Mouse (Mus musculus): ENCODE results near the gene Neu2. TPM values are rescaled to one million over a fixed set of nuclear protein-coding genes. Genes with fewer than 3 reads are reported as not detected.

The Neu2 gene
- polyA plus RNA-seq, 1 experiment from 2014 or later, result 0.56 TPM

Other genes starting within 250 kb of the Neu2 start
- gene Efhd1, start 245.5 kb upstream of the Neu2 start, polyA plus RNA-seq (2015; fragmentation: Nextera tagmentation; extraction: Ambion mirVana), result 0.66 and 1.4 TPM in 2 replicates
- gene Gigyf2, start 182.9 kb upstream of the Neu2 start, polyA plus RNA-seq (2015; fragmentation: Nextera tagmentation; extraction: Ambion mirVana), result 70.1 and 70.2 TPM in 2 replicates
- gene Kcnj13, start 115.2 kb upstream of the Neu2 start, polyA plus RNA-seq (2015; fragmentation: Nextera tagmentation; extraction: Ambion mirVana), result 6.4 and 7.1 TPM in 2 replicates
- gene Snorc, start 39.6 kb upstream of the Neu2 start, polyA plus RNA-seq (2015; fragmentation: Nextera tagmentation; extraction: Ambion mirVana), result not detected in 2 replicates
- gene Ngef, start 64.0 kb downstream of the Neu2 start, polyA plus RNA-seq (2015; fragmentation: Nextera tagmentation; extraction: Ambion mirVana), result 26.3 and 36.4 TPM in 2 replicates
- 2.8 and 4.3 TPM in 2 replicates for gene Inpp5d, start 110.4 kb downstream of the Neu2 start, polyA plus RNA-seq (2015; fragmentation: Nextera tagmentation; extraction: Ambion mirVana)
- gene Atg16l1, start 246.0 kb downstream of the Neu2 start, polyA plus RNA-seq (2015; fragmentation: Nextera tagmentation; extraction: Ambion mirVana), result 74.5 and 76.3 TPM in 2 replicates